Mouse (Mus musculus): ENCODE data around the gene Sh3glb1.

DNA sequence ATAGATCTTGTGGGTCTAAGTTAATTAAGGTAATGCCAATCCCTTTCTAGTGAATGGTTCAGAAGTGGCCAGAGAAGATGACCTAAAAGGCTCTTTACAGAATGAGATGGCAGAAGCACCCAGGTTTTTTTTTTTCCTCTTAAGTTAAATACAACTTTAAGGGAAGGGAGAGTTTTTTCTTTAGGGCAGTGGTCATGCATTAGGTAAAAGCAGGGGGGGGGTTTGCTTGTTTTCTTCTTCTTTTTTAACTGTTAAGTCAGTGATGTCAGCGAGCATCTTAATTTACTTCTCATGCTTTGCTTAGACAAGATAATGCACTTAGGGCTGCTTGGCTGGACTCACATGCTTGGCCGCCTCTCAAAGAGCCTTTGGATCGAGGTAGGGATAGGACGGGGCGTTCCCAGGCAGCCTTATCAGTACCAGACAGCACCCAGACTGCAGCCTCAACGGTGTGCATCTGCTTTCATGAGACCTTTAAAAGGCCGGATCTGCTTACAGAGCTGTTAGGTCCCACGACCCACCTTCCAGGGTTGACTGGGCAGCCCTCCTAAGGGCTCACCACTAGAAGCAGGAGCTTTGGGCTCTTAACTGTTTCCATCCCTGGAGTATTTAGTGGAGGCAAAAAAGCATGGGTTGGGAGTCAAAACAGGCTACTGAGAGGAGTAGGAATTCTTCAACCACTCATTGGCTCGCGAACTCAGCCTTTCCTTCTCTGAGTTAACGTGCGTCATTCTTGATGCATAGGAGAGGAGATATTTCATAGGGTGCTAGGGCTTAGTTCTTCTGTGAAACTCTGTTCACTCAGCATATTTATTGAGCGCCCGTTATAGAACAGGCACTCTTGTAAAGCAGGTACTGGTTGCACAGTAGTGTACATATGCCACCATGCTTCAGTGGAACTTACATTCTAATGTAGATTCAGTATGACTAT lies 49.9 kb downstream of the Sh3glb1 start:
- no peak for TF ChIP-seq CTCF (IDR thresholded peaks at IDR 0.05; ENCODE audit: borderline replicate concordance, extremely low read depth, insufficient read depth, insufficient read length)
- TF ChIP-seq POLR2A (IDR thresholded peaks at IDR 0.05; ENCODE audit: borderline replicate concordance, extremely low read depth, insufficient read depth, insufficient read length, poor library complexity, severe bottlenecking): no peak

Measured in brain, embryonic 14.5 days (tissue).